Mouse (Mus musculus) kidney, adult 2 months (tissue): Measurements from ENCODE around the gene Abcd3. TPM values are rescaled to one million over a fixed set of nuclear protein-coding genes. Genes with fewer than 3 reads are reported as not detected.

Source experiments
- DNase-seq: peaks from one replicate; pipeline ENCODE4 v3.0.0; 2021
- H3K27ac ChIP-seq: fragments of 200-500 bp; 2 replicates; pipeline ENCODE4 v1.5.1; 2012; ENCODE audit warnings: low read depth, low read length, control low read depth, inconsistent platforms; ENCODE audit not compliant: insufficient read depth
- H3K27me3 ChIP-seq: fragments of 200-500 bp; replicated peaks from 2 replicates; pipeline ENCODE4 v1.6.1; 2012; ENCODE audit warnings: mild to moderate bottlenecking, moderate library complexity, low read length, inconsistent platforms; ENCODE audit not compliant: control insufficient read depth, insufficient read depth
- H3K36me3 ChIP-seq: fragments of 200-500 bp; 2 replicates; pipeline ENCODE4 v1.6.1; 2012; ENCODE audit warnings: mild to moderate bottlenecking, moderate library complexity, low read length, inconsistent platforms; ENCODE audit not compliant: control insufficient read depth, insufficient read depth
- H3K4me1 ChIP-seq: fragments of 200-500 bp; 2 replicates; pipeline ENCODE4 v1.6.1; 2011; ENCODE audit warnings: low read length; ENCODE audit not compliant: control insufficient read depth, insufficient read depth
- H3K4me3 ChIP-seq: fragments of 200-500 bp; 2 replicates; pipeline ENCODE4 v1.5.1; 2011; ENCODE audit warnings: mild to moderate bottlenecking, low read depth, low read length, control low read depth; ENCODE audit not compliant: insufficient read depth
- CTCF ChIP-seq: fragments of 200-500 bp; conservative IDR thresholded peaks from 2 replicates; pipeline ENCODE4 v1.5.1; 2011; ENCODE audit warnings: low read depth, mild to moderate bottlenecking, control low read depth, low read length, moderate library complexity, mixed read lengths; ENCODE audit not compliant: insufficient read depth, insufficient read length
- POLR2A ChIP-seq: fragments of 200-500 bp; IDR thresholded peaks from one replicate; pipeline ENCODE4 v1.6.1; 2011; ENCODE audit warnings: low read depth, low read length, control low read depth
- WGBS: fragments of 180-500 bp; shearing (Covaris S2); methylation state at CpG from one replicate; pipeline ENCODE4 v1.1.7; 2018; 5-methylcytosine and 5-hydroxymethylcytosine counted together
- polyA plus RNA-seq: library from polyadenylated mRNA; depleted of rRNA; stranded (reverse); fragments of >200 nt; gene quantifications from 2 replicates; pipeline ENCODE4 v1.2.3, GENCODE M21; 2012

Gene Abcd3
- polyA plus RNA-seq, 1 experiment: 48.2 TPM

DNA sequence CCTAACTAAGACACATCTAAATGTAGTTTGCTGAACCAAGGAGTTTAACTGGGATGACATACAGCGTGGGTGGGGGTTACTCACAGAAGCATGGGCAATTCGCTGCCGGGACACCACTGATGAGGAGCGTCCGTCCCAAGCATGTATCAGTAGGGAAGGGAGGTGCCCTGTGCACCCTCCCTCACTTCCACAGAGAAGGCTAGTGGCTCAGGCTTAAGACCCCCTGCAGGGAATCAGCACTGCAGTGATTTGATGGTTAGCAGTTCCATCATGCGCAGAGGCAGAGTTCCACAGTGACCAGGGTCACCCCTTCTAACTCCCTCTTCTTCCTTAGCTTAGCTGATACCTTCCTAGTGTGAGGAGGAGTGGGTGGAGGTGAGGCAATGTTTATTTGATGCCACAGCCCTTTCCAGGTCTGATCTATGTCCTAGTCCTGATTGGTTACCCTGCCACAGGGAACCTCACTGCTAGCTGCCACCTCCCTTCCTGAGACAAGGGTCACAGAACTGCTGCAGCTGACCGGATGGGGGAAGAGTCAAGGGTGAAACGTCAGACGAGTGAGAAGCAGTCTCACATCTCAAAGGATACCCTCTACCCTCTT, 76.3 kb downstream of the Abcd3 start:
- peaks cover 11% of the 10 kb centered on the region for H3K4me1 ChIP-seq
- no peaks in the 10 kb centered on the region for H3K36me3 ChIP-seq
- no peak overlapping the region for H3K27ac ChIP-seq
- no peak overlapping the region for H3K4me3 ChIP-seq
- no peaks in the 10 kb centered on the region for H3K27me3 ChIP-seq
- DNase-seq: no peak
- TF ChIP-seq CTCF (no peak), POLR2A (no peak)
- WGBS: 69% methylated on average over 9 of the region's 9 CpGs

DNA sequence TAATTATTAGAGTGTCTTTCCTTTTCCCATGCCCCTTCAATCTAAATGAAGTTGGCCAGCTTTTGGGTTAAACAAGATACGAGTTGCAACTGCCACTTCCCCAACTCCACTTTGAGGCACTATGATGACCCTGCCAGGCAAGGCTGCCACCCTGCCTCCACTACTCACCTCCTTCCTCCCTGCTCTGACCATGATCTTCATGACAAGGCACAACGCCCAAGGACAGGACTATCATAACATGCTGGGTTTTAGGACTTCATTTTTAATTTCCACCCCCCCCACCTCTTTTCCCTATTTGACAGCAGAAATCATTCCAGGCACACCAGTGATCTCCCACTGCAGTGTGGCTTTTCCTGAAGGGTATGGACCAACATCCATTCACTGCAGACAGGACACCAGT, 77.2 kb downstream of the Abcd3 start:
- 73% methylated on average over 2 of the region's 2 CpGs for WGBS
- no peak for DNase-seq

DNA sequence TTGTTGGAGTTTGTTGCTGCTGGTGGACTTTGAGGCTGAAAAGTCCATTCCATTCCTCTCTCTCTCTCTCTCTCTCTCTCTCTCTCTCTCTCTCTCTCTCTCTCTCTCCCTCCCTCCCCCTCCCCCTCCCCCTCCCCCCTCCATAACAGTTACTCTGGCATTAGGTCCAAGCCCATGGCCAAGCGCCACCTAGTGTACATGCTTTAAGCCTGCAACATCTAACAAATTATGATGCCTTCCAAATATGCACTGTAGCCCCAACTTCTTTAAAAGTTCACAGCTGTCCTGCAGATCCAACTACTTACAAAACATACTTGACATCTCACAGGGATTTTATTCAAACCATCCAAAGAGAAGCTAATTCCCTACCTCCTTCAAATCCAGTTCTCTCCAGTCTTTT, 77.6 kb downstream of the Abcd3 start:
- H3K4me1 ChIP-seq: peaks cover 11% of the 10 kb centered on the region
- H3K4me3 ChIP-seq: no peak overlapping the region
- H3K27ac ChIP-seq: no peak overlapping the region
- no peaks in the 10 kb centered on the region; the same call in 1 of the 2 replicates for H3K36me3 ChIP-seq
- whole genome bisulfite sequencing: 64% methylated on average over 1 of the region's 1 CpGs
- peak; percentile 46 for DNase-seq
- TF ChIP-seq POLR2A: no peak
- TF ChIP-seq CTCF: peak; percentile 59
- no peaks in the 10 kb centered on the region for H3K27me3 ChIP-seq

More for the DNA sequence above, 77.2 kb downstream of the Abcd3 start:
- no peak for TF ChIP-seq CTCF
- TF ChIP-seq POLR2A: no peak
- Histone ChIP-seq H3K27me3 (no peaks in the 10 kb centered on the region), H3K4me3 (no peak overlapping the region), H3K27ac (no peak overlapping the region), H3K4me1 (peaks cover 11% of the 10 kb centered on the region), H3K36me3 (no peaks in the 10 kb centered on the region; the same call in 1 of the 2 replicates)

DNA sequence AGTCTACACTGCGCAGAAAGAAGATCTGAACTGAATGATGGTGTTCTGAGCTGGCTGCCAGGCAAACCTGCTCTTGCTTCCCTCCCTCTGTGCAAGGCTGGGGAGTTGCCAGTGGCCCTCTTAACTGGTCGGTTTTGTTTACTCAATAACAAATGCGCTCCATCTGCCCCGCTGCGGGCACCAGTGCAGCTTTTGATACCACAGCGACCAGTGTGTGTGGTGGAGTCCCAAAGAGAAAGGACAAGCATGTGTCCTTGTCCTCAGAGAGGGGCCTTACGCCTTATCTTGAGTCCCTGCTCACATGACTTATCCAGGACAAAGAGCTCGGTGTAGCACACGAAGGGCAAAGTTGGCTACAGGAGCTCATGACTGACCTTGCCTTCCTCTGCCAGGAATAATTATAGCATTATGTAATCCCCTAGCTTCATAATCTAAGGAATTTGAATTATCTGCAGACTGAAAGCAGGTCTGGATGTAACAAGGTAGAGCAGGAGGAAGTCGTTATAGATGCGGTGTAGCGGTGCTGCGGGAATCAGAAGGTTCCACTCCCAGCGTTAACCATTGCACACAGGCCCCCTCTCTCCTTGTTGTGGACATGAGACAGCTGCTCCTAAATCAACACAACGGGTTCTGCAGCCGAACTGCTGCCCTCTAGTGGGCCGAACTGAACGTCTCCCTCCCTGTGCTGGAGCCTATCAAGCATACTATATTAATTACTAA, 78.9 kb downstream of the Abcd3 start:
- Histone ChIP-seq H3K27me3 (no peaks in the 10 kb centered on the region), H3K27ac (peak overlapping the region; percentile 98), H3K36me3 (no peaks in the 10 kb centered on the region; the same call in 1 of the 2 replicates), H3K4me1 (peaks cover 11% of the 10 kb centered on the region), H3K4me3 (no peak overlapping the region)
- DNase-seq: peak; percentile 89
- TF ChIP-seq POLR2A (no peak), CTCF (peak; percentile 91)
- WGBS: 15% methylated on average over 18 of the region's 18 CpGs

DNA sequence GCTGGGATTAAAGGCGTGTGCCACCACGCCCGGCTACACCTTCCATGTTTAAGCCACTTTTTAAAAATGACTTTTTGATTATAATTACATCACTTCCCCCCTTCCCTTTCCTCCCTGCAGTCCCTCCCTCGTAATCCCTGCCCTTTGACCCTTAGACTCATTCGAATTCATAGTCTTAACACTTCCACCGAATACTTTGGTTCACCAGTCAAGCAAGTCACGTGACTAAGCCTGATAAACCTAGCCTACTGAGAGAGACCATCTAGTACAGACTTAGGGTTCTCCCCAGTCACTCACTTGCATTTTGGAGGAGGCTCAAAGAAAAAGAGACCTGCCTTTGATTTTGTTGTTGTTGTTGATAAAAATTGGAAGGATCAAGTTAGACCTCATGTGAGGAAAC, 79.6 kb downstream of the Abcd3 start:
- Histone ChIP-seq H3K27ac (peak overlapping the region; percentile 98), H3K4me1 (peaks cover 11% of the 10 kb centered on the region), H3K36me3 (no peaks in the 10 kb centered on the region; the same call in 1 of the 2 replicates), H3K27me3 (no peaks in the 10 kb centered on the region), H3K4me3 (no peak overlapping the region)
- WGBS: 49% methylated on average over 7 of the region's 7 CpGs
- TF ChIP-seq CTCF: no peak
- TF ChIP-seq POLR2A: no peak
- DNase-seq: peak; percentile 57

DNA sequence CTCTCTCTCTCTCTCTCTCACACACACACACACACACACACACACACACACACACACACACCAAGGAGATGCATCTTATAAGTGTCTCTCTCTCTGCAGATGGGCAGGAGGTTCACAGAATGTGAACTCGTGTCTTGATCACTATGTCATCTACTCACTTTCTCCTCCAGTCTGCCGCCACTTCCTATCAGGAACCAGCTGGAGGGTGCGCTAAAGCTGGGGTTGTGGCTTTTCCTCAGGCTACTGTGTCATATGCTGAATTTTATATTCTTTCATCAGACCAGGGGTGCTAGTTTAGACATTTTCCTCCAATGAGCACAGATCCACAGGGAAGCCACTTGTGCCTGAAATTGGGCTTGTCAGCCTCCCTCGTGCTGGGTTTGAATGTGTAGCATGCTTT, 85.4 kb downstream of the Abcd3 start:
- no peak for TF ChIP-seq CTCF
- TF ChIP-seq POLR2A: no peak
- H3K4me3 ChIP-seq: no peak overlapping the region
- no peaks in the 10 kb centered on the region; the same call in 1 of the 2 replicates for H3K36me3 ChIP-seq
- WGBS: 77% methylated on average over 4 of the region's 4 CpGs
- no peak for DNase-seq
- no peak overlapping the region for H3K27ac ChIP-seq
- no peaks in the 10 kb centered on the region for H3K4me1 ChIP-seq
- H3K27me3 ChIP-seq: no peaks in the 10 kb centered on the region

DNA sequence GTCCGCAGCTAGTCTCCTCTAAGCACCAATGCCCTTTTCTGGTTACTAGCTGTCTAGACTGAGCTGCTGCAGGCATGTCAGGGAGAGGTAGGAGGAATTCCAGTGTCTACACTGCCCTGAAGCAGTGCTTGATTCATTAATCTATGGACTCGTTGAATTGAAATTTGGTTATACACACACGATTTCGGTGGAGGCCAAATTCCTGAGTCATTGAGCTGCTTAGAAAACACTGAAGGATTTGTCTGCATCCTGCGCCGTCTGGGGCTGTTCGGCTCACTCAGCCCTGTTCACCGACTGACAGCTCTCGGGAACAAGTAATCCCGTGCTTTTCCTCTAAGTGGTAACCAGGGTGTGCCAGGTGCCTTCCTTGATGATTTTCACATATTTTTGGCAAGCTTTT, 89.5 kb downstream of the Abcd3 start:
- no peak overlapping the region for H3K4me3 ChIP-seq
- H3K4me1 ChIP-seq: peaks cover 15% of the 10 kb centered on the region; the same call in 1 of the 2 replicates
- TF ChIP-seq CTCF: no peak
- TF ChIP-seq POLR2A: no peak
- no peaks in the 10 kb centered on the region for H3K36me3 ChIP-seq
- H3K27me3 ChIP-seq: no peaks in the 10 kb centered on the region
- DNase-seq: no peak
- no peak overlapping the region for H3K27ac ChIP-seq
- 79% methylated on average over 10 of the region's 10 CpGs for WGBS
